Mouse (Mus musculus): ENCODE data around the gene Pde4dip.

Gene Pde4dip

GRCm38 (mm10) chr3:97888168-97888901 lies at the start of gene Pde4dip:
TSS of gene Pde4dip (minus strand) at chr3:97888707.
- in situ Hi-C loops (cut with MseI, MboI): loop anchor here (10.0 kb wide), 2 partner anchors 114 to 204 kb away; no protein-coding TSS in a partner anchor

- in situ Hi-C loops (cut with MseI, MboI): no loop called here
These were observed 49.4 kb upstream of the Pde4dip start for GRCm38 (mm10) chr3:97937945-97938266.

DNA sequence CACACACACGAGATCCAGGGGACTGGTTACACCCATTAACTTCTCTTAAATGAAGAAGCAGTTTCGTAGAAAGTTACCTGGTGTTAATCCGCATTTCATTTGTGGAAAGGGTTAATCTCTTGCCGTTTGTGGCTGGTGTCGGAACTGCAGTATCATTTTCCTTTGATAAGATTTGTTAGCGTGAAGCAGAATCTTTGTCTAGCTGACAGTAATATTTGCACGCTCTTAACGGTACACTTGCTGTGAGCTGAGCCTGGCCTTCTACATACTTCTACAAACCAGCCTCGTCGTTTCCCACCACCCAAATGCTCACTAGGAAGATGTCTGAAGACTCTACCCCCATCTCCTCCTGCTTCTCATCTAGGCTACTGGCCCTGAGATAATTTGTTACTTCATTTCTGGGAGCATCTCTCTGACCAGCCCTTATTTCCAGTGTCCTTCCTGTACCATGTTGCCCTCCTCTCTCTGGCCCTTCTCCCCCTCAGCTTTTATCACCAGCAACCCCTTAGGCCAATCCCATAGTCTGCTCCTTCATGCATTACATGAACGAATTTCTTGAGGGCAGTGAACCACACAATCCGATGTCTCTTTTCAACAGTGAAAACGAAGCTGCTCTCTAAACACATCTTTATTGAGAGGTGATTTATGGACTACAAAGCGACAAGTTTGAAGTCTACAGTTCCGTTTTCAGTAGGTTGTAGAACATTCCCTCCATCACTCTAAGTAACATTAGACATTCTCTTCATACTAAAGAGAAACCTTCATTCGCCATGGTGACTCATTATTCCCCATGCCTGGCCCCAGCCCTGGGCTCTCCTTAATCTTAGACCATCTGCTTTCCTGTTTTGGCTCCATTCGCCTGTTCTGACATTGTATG lies 48.8 kb upstream of the Pde4dip start:
- in situ Hi-C loops (cut with MseI, MboI): no loop called here

DNA sequence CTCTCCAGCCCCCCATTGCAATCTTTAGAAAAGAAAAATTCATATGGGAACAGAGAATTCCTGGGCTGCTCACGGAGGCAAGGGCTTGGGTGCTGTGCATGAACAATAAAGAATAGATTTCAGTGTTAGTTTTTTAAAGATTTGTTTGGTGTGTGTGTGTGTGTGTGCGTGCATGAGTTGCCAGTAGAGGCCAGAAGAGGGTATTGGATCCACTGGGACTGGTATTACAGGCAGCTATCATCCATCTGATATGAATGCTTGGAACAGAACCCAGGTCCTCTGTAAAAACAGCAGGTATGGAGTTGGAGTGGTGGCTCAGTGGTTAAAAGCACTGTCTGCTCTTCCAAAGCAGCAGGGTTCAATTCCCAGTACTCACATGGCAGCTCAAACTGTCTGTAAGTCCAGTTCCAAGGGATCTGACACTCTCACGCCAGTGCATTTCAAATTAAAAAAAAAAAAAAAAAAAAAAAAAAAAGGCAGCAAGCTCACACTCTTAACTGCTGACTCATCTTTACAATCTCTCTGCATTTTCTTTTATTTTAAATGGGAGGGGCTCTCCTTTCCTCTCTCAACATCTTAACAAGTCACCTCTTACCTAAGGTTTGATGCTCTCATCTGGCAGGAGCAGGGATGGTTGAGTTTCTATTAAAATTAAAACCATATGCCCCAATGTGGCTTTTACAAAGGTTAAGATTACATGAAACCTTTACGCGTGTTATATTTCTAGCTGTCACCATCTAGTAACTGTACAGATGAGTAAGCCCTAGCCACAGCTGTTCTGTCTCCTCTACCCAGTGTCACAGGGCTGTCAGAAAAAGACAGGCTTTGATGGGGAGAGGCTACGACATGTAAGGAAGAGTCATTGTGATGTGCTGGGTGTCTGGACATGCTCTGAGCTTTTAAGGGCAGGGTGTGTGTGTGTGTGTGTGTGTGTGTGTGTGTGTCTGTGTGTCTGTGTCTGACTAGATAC lies 46.1 kb upstream of the Pde4dip start:
- in situ Hi-C loops (cut with MseI, MboI): no loop called here

DNA sequence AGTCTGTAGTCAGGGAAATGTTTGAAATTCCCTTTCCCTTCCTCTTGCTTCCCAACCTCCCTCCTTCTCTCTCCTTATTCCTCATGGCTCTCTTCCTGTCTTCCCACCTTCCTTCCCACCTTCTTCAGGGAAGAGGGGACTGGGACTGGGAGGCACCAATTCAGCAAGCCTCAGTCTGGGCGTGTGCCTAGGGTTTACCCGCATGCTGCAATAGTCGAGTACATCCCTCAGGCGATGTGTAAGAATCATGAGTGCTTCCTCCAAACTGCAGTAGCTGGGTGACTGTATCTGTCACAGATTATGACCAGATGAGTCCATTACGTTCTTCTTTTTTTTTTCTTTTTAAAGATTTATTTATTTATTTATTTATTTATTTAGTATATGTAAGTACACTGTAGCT lies 45.3 kb upstream of the Pde4dip start:
- in situ Hi-C loops (cut with MseI, MboI): no loop called here

DNA sequence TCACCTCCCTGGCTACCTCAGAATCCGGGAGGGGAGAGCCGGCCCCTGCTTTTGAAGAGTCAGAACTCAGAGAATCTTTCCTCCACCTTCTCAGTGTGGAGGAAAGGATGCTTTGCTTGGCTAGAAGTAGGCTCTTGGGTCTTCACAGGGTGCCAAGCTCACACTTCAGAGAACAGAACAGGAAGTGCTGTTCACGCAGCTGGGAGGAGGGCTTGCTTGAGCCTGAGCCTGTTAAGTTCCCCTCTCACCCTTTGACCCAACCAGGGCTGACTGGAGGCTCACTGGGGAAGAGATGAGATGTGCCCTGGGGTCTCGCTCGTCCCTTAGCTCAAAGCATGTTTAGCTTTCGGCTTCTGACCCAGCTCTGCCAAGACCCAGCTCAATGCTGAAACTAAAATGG lies 44.7 kb upstream of the Pde4dip start:
- in situ Hi-C loops (cut with MseI, MboI): no loop called here

GRCm38 (mm10) chr3:97932771-97933170 lies 44.3 kb upstream of the Pde4dip start:
- in situ Hi-C loops (cut with MseI, MboI): no loop called here

DNA sequence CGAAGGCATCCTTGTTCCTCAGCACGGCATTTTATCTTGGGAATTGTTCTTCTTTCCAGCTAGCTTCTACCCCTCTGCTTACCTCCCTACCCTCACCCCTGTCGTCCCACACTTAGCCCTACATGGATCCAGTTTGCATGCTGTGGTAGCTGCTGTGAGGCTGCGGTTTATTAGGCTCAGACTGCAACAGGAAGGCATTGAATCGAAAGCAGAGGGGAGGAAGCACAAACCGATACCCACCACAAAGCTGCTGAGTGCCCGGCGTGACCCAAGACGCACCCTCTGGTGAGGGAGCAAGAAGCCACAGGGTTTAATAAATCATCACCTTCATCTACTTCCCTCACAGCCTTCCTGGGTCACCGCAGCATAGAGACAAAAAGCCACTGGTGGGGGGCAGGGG lies 43.6 kb upstream of the Pde4dip start:
- in situ Hi-C loops (cut with MseI, MboI): no loop called here

GRCm38 (mm10) chr3:97931310-97931885 lies 42.9 kb upstream of the Pde4dip start:
- in situ Hi-C loops (cut with MseI, MboI): no loop called here

DNA sequence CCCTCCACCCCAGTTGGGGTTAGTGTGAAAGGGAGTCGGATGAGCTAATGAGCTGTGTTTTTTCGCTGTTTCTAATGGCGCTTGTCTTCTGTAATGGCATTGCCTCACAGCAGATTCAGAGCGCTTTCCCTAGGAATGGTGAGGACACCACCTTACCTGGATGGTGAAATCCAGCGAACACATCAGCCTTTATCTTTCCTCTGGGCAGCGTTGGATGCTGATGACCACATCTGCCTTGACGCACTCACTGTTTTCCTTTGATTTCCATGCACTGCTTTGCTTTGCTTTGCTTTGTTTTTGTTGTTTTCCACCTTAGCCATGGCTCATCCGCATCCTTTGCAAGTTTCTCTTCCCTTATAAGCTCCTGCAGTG lies 42.3 kb upstream of the Pde4dip start:
- in situ Hi-C loops (cut with MseI, MboI): no loop called here

DNA sequence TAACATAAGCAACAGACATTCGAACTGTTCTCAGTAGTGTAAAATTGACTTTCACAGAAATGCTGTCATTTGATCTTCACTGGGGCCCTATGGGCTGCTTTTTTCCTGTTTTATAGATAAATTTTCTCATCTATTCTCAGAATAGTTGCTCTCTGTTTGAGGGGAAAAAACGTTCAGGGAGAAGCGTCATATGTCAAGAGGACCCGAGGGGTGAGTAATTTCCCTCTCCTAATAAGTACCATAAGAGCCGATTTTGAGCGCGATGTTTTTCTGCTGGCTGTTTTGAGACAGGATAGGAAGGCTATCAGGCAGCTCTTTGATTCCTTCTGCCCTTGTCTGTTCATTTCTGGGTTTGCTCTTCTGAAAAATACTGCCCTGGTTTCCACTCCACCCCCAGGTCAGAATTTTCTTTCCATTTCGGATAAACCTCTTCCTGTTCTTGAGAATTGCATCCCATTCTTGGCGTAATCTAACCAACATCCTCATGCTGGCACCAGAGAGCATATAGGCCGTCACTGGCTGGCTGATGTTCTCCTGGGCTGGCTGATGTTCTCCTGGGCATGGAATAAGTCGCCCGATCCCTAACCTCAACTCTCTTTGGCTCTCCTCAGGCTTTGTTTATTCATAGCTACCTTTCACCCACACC lies 41.8 kb upstream of the Pde4dip start:
- in situ Hi-C loops (cut with MseI, MboI): no loop called here

GRCm38 (mm10) chr3:97928968-97929858 lies 40.7 kb upstream of the Pde4dip start:
- in situ Hi-C loops (cut with MseI, MboI): loop anchor here in 1 of 2 experiments (10.0 kb wide), 1 partner anchor 296 kb away; the partner anchor contains the start of gene Reg4

- in situ Hi-C loops (cut with MseI, MboI): loop anchor here in 1 of 2 experiments (10.0 kb wide), 1 partner anchor 297 kb away; the partner anchor contains the start of gene Reg4
These were observed 38.8 kb upstream of the Pde4dip start for GRCm38 (mm10) chr3:97927322-97927721.

GRCm38 (mm10) chr3:97925246-97925645 lies 36.7 kb upstream of the Pde4dip start:
- in situ Hi-C loops (cut with MseI, MboI): loop anchor here in 1 of 2 experiments (10.0 kb wide), 1 partner anchor 300 kb away; the partner anchor contains the start of gene Reg4

GRCm38 (mm10) chr3:97918885-97919550 lies 30.5 kb upstream of the Pde4dip start:
- in situ Hi-C loops (cut with MseI, MboI): loop anchor here in 1 of 2 experiments (25.0 kb wide), 1 partner anchor 393 kb away; no protein-coding TSS in a partner anchor

GRCm38 (mm10) chr3:97915081-97915480 lies 26.6 kb upstream of the Pde4dip start:
- in situ Hi-C loops (cut with MseI, MboI): loop anchor here in 1 of 2 experiments (25.0 kb wide), 1 partner anchor 397 kb away; no protein-coding TSS in a partner anchor

- in situ Hi-C loops (cut with MseI, MboI): loop anchor here in 1 of 2 experiments (25.0 kb wide), 1 partner anchor 401 kb away; no protein-coding TSS in a partner anchor
These were observed 22.6 kb upstream of the Pde4dip start for GRCm38 (mm10) chr3:97911093-97911492.

DNA sequence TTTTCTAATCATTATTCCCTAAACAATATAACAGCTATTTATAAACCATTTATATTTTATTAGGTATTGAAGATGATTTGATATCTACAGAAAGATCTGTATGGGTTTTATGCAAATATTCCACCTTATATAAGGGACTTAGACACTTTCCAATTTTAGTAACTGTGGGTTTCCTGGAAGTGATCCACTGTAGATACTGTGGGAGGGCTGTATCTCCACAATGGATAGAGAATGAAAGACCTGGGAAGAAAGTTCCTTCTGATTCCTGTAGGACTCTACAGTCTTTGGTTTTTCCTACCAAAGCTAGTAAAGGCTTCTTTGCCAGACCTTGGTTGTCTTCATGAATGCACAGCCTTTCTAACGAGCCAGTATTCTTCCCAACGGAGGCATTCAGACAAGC lies 21.2 kb upstream of the Pde4dip start:
- in situ Hi-C loops (cut with MseI, MboI): loop anchor here in 1 of 2 experiments (25.0 kb wide), 1 partner anchor 403 kb away; no protein-coding TSS in a partner anchor

Data from mouse trophoblast stem cell (cell line).